Mouse (Mus musculus) limb, embryonic 11.5 days (tissue): ENCODE measurements around the gene Smim14. TPM values are rescaled to one million over a fixed set of nuclear protein-coding genes. Genes with fewer than 3 reads are reported as not detected.
"Not testable (repeated sequence)": the region's sequence is repeated elsewhere in the genome, so short reads cannot be mapped to it uniquely, and the experiment has no call there.

ENCODE experiments used
- ATAC-seq: fragments of 200-750 bp; cut with Nextera tagmentation; 2 replicates; pipeline ENCODE4 v1.8.0; 2017; ENCODE audit warnings: low read depth; ENCODE audit not compliant: insufficient number of reproducible peaks, low FRiP score, low TSS enrichment
- DNase-seq: peaks from one replicate; pipeline ENCODE4 v3.0.0-alpha.2; 2015; ENCODE audit warnings: low spot score
- H3K27ac ChIP-seq: fragments of 300-500 bp; sonication (generic); replicated peaks from 2 replicates; pipeline ENCODE4 v1.5.1; 2014; ENCODE audit warnings: low read depth, mild to moderate bottlenecking, low read length
- H3K27me3 ChIP-seq: fragments of 300-500 bp; sonication (generic); 2 replicates; pipeline ENCODE4 v1.6.1; 2014; ENCODE audit warnings: mild to moderate bottlenecking, low read length, mixed read lengths; ENCODE audit not compliant: control insufficient read depth, insufficient read depth
- H3K36me3 ChIP-seq: fragments of 300-500 bp; sonication (generic); 2 replicates; pipeline ENCODE4 v1.6.1; 2014; ENCODE audit warnings: mild to moderate bottlenecking, low read length, moderate library complexity, mixed read lengths; ENCODE audit not compliant: control insufficient read depth, insufficient read depth
- H3K4me1 ChIP-seq: fragments of 300-500 bp; sonication (generic); 2 replicates; pipeline ENCODE4 v1.6.1; 2014; ENCODE audit warnings: low read length, mixed read lengths; ENCODE audit not compliant: control insufficient read depth, insufficient read depth
- H3K4me2 ChIP-seq: fragments of 300-500 bp; sonication (generic); 2 replicates; pipeline ENCODE4 v1.6.1; 2014; ENCODE audit warnings: low read depth, mild to moderate bottlenecking, moderate library complexity; ENCODE audit not compliant: severe bottlenecking
- H3K4me3 ChIP-seq: fragments of 300-500 bp; sonication (generic); 2 replicates; pipeline ENCODE4 v1.5.1; 2014; ENCODE audit warnings: low read depth, low read length
- H3K9ac ChIP-seq: fragments of 300-500 bp; sonication (generic); 2 replicates; pipeline ENCODE4 v1.6.1; 2014; ENCODE audit warnings: mild to moderate bottlenecking, low read length
- H3K9me3 ChIP-seq: fragments of 300-500 bp; sonication (generic); 2 replicates; pipeline ENCODE4 v1.6.1; 2016; ENCODE audit warnings: low read length; ENCODE audit not compliant: control insufficient read depth
- WGBS: fragments of 180-500 bp; shearing (Covaris S2); extraction: QIAGEN DNeasy Blood & Tissue Kit; methylation state at CpG from one replicate; pipeline ENCODE4 v1.1.7; 2014; 5-methylcytosine and 5-hydroxymethylcytosine counted together
- polyA plus RNA-seq: library from polyadenylated mRNA; unstranded; fragments of >200 nt; fragmentation: Nextera tagmentation; extraction: Ambion mirVana; gene quantifications from 2 replicates; pipeline ENCODE4 v1.2.1, GENCODE M21; 2014

The Smim14 gene
- polyA plus RNA-seq, 1 experiment from 2014 or later: 75.6 TPM

GRCm38 (mm10) chr5:65536068-65536465 is 917 bp downstream of the Smim14 start:
- H3K4me1 ChIP-seq, DNase-seq, H3K36me3 ChIP-seq, H3K27ac ChIP-seq, ATAC-seq, H3K9me3 ChIP-seq, H3K27me3 ChIP-seq: not testable (repeated sequence)
- 86% methylated on average over 10 of the region's 10 CpGs for WGBS
- H3K4me3 ChIP-seq: peak overlapping the region; percentile 95
- H3K4me2 ChIP-seq: peak overlapping the region; percentile 66
- H3K9ac ChIP-seq: peak overlapping the region; percentile 96; the same call in 1 of the 2 replicates

DNA sequence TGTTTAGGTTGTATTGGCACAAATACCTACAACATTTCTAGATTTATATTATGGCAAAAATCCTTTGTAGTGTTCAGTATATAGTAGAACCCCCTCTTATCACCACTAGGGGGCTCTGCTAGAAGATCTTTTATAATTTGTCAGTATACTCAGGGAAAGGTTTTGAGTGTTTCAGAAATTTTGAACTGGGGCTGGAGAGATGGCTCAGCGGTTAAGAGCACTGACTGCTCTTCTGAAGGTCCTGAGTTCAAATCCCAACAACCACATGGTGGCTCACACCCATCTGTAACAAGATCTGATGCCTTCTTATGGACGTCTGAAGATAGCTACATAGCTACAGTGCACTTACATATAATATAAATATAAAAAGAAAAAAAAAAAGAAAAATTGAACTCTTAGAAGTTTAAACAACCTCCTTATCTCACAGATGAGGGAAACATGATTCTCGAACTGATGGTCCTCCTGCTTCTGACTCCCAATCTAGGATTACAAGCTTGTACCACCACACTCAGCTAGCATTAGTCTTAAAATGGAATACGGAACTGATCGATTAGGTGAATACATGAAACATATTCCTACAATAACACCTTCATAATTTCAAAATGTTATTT is 1.4 kb downstream of the Smim14 start:
- no peak overlapping the region for H3K9ac ChIP-seq
- H3K36me3 ChIP-seq: no peaks in the 10 kb centered on the region
- no peak for DNase-seq
- no peak for ATAC-seq
- H3K4me3 ChIP-seq: no peak overlapping the region
- H3K4me2 ChIP-seq: no peak overlapping the region
- no peaks in the 10 kb centered on the region; the same call in 1 of the 2 replicates for H3K4me1 ChIP-seq
- 76% methylated on average over 5 of the region's 5 CpGs for WGBS
- H3K9me3 ChIP-seq: no peaks in the 10 kb centered on the region
- no peak overlapping the region for H3K27ac ChIP-seq
- H3K27me3 ChIP-seq: no peaks in the 10 kb centered on the region

DNA sequence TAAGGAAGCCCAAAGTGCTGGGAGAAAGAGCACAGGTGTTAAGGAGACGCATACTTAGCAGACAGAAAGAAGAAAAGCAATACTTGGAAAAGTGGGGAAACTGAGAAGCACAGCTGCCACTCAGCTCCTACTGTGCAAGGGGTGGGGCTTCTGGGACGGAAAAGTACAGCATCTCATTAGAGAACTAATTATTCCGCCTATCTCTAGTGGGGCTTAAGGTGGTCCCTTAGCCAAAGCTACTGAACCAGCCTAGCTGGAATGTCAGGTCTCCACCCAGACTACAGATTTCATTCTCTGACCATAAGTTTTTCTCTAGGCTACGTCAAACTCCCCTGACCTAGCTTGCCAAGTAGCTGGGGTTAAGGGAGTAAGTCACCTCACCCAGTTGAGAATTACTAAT is 2.5 kb downstream of the Smim14 start:
- H3K4me1 ChIP-seq: no peaks in the 10 kb centered on the region; the same call in 1 of the 2 replicates
- 75% methylated on average over 4 of the region's 4 CpGs for WGBS
- no peak for DNase-seq

DNA sequence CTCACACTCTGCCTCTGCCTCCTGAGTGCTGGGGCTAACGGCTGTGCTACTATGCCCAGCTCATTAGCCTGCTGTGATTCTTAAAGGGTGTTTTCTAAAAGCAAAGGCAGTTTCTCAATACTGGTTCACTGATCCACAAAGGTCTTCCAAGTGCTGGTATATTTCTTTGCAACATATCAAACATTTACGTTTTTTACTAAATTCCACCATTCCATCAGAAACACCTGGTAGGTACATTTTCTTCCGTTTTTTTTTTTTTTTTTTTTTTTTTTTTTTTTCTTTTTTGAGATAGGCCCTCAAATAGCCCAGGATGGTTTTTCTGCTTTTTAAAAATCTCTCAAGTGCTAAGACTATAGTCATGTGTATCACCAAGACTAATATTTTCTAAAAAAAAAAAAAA is 5.7 kb downstream of the Smim14 start:
- H3K27ac ChIP-seq: no peak overlapping the region
- no peaks in the 10 kb centered on the region for H3K4me1 ChIP-seq
- WGBS: 81% methylated on average over 3 of the region's 3 CpGs
- no peaks in the 10 kb centered on the region for H3K27me3 ChIP-seq
- H3K4me2 ChIP-seq: no peak overlapping the region
- ATAC-seq: no peak
- no peaks in the 10 kb centered on the region for H3K9me3 ChIP-seq
- no peak overlapping the region for H3K4me3 ChIP-seq
- H3K36me3 ChIP-seq: no peaks in the 10 kb centered on the region
- no peak overlapping the region for H3K9ac ChIP-seq
- DNase-seq: no peak

More for the DNA sequence above, 2.5 kb downstream of the Smim14 start:
- no peak overlapping the region for H3K4me3 ChIP-seq
- no peak overlapping the region for H3K27ac ChIP-seq
- no peak for ATAC-seq
- H3K9me3 ChIP-seq: no peaks in the 10 kb centered on the region
- H3K9ac ChIP-seq: no peak overlapping the region
- no peak overlapping the region for H3K4me2 ChIP-seq
- no peaks in the 10 kb centered on the region for H3K36me3 ChIP-seq
- H3K27me3 ChIP-seq: no peaks in the 10 kb centered on the region

DNA sequence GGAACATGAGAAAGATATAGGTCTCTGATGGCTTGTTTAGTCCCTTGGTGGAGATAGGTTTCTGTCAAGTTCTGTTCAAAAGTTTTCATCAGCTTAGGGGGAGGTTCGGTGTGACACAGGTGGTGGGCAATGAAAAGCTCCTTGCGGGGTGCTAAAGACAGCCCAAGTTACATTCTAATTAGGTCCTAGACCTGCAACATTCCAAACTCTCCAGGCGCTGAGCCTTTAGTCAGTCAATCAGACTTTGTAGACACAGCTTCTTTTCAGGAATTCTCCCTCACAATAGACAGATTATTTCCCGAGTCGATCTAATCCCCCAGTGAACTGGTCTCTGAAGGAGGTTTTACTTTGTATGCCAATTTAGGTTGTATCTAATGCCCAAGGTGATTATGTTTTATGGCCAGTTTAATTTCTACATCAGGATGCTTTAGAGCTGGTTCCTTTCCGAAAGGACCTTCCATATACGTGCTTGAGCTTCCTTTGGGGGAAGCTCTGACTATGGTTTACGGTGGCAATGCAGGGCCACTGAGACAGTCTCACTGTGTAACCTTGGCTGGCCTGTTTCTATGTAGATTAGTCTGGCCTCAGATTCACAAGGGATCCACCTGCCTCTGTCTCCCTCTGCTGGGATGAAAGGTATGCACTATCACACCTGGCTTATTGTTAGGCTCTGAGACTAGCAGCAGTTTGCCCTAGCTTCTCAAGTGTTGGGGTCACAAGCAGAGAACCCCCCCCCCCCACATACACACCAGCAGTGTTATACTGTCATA is 11.1 kb downstream of the Smim14 start:
- no peak overlapping the region for H3K4me2 ChIP-seq
- H3K36me3 ChIP-seq: no peaks in the 10 kb centered on the region
- no peaks in the 10 kb centered on the region for H3K9me3 ChIP-seq
- DNase-seq (no peak), ATAC-seq (no peak)
- H3K9ac ChIP-seq: no peak overlapping the region
- no peaks in the 10 kb centered on the region for H3K4me1 ChIP-seq
- WGBS: 13% methylated on average over 8 of the region's 8 CpGs
- H3K4me3 ChIP-seq: no peak overlapping the region
- no peak overlapping the region for H3K27ac ChIP-seq
- no peaks in the 10 kb centered on the region for H3K27me3 ChIP-seq

GRCm38 (mm10) chr5:65524831-65525230 is 12.2 kb downstream of the Smim14 start:
- no peaks in the 10 kb centered on the region for H3K27me3 ChIP-seq
- no peaks in the 10 kb centered on the region for H3K4me1 ChIP-seq
- no peak overlapping the region for H3K9ac ChIP-seq
- DNase-seq (no peak), ATAC-seq (no peak)
- 76% methylated on average over 4 of the region's 4 CpGs for WGBS
- no peaks in the 10 kb centered on the region for H3K36me3 ChIP-seq
- no peaks in the 10 kb centered on the region for H3K9me3 ChIP-seq
- no peak overlapping the region for H3K4me2 ChIP-seq
- no peak overlapping the region for H3K4me3 ChIP-seq
- no peak overlapping the region for H3K27ac ChIP-seq

DNA sequence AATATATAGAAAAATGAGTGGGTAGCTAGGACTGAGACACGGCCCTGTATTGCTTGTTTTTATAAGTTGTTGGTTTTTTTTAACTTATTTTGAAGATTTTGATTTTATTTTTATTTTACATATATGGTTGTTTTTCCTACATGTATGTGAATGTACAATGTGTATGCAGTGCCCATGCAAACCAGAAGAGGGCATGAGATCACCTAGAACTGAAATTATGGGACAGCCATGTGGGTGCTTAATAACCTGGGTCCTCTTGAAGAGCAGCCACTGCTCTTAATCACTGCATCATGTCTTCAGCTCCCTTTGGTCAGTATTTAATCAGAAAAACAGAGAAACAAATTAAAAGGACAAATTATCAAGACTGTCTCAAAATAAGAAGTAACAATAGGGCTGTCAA is 15.2 kb downstream of the Smim14 start:
- Histone ChIP-seq H3K9me3 (no peaks in the 10 kb centered on the region), H3K27me3 (no peaks in the 10 kb centered on the region), H3K27ac (no peak overlapping the region), H3K36me3 (no peaks in the 10 kb centered on the region), H3K9ac (no peak overlapping the region), H3K4me3 (no peak overlapping the region), H3K4me2 (no peak overlapping the region), H3K4me1 (no peaks in the 10 kb centered on the region)
- ATAC-seq: no peak
- 85% methylated on average over 1 of the region's 1 CpGs for WGBS
- no peak for DNase-seq

DNA sequence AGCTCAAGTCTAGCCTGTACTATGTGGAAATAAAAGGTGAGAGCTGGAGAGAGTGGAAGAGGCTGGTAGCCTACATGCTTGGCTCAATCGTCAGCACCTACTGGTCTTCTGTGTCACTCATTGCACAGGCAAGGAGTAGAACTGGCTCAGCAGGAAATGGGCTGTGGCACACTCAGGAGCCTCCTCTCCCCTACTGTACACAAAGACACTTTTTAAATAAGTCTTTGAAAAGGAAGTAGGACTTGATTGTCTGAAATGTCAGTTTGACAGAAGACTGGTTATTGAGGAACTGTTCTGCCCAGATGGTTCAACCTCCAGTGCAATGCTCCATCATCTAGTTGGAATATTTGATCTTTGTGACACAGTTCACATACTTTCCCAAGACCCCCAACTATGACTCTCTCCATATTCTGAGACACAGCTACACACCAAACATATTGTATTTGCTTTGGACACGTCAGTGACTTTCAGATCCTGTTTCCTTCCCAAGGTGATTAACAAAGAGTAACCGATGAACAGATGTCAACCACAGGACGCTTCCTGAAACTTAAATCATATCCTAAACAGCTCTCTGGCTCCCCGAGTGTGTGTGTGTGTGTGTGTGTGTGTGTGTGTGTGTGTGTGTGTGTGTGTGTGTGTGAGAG is 22.2 kb downstream of the Smim14 start:
- Histone ChIP-seq H3K4me1 (no peaks in the 10 kb centered on the region), H3K27me3 (no peaks in the 10 kb centered on the region), H3K9me3 (no peaks in the 10 kb centered on the region), H3K27ac (no peak overlapping the region), H3K9ac (no peak overlapping the region), H3K4me2 (no peak overlapping the region), H3K4me3 (no peak overlapping the region), H3K36me3 (no peaks in the 10 kb centered on the region)
- ATAC-seq (no peak), DNase-seq (no peak)
- WGBS: 64% methylated on average over 5 of the region's 5 CpGs
